Mouse (Mus musculus) frontal cortex, adult (tissue): Measurements from ENCODE around the gene Dennd1b.

ENCODE experiments used
- ATAC-seq: cut with Nextera tagmentation; 2 replicates; pipeline ENCODE4 v1.9.2; 2017; ENCODE audit warnings: mild to moderate bottlenecking, moderate library complexity, mixed read lengths; ENCODE audit not compliant: low TSS enrichment

The Dennd1b gene

DNA sequence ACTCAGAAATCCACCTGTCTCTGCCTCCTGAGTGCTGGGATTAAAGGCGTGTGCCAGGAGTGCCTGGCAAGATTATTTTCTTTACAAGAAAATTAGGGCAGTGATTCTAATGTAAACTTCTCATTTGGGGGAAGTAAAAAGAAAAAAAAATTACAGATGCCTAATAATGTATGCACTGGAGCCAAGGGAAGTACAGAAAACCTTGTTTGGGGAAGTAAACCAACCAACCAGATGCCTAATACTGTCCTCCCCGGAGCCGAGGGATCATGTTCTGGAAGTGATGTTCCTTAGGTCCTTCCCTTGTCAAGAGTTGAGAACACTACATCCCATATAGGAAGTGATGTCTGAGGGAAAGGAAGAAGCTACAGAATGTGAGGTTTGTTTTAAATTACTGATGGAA, 44.2 kb downstream of the Dennd1b start:
- ATAC-seq: no peak

DNA sequence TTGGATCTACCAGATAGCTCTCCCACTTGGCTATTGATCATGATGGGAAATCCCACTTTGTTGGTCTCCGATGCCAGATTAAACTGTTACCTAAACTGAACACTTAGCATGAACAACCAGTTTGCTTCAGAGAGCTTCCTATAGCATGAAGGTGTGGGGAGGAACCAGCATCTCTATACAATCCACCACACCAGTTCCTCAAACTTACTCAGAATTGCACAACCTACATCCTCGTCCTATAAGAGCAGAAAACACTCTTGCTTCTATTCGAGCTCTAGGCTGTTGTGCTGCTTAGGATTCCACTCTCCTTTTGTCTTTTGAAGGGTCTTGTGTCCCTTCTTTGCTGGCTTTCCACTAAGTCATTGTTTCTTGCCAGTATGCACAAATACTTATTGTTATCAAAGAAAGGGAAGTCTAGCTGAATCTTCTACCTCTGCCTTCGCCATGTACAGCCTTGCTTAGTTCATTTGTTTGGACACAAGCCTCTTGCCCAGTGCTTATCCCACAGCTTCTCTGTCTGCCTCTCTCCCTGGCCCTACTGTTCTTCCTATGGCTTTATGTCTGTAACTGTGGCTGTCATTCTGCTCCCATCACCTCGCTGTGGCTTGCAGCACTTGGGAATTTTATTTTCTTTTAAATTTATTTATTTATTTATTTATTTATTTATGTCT, 52.0 kb downstream of the Dennd1b start:
- no peak for ATAC-seq

DNA sequence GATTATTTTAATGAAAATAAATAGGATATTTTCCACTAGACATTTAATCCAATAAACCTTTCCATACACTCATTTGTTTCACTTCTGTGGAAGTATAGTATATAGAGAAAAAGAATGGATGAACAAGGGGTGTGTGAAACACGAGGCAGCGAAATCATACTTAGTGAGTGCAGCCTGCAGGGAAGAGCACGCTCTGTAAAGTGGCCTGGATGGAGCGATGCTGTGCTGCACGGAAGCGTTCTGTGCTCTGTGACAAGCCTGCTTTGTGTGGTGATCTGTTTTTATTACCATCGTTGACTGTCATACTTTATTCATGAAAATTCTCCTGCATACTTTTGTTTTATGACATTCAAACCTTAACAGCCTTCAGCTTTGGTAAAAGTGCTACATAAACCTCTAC, 58.1 kb downstream of the Dennd1b start:
- ATAC-seq: peak; percentile 69

DNA sequence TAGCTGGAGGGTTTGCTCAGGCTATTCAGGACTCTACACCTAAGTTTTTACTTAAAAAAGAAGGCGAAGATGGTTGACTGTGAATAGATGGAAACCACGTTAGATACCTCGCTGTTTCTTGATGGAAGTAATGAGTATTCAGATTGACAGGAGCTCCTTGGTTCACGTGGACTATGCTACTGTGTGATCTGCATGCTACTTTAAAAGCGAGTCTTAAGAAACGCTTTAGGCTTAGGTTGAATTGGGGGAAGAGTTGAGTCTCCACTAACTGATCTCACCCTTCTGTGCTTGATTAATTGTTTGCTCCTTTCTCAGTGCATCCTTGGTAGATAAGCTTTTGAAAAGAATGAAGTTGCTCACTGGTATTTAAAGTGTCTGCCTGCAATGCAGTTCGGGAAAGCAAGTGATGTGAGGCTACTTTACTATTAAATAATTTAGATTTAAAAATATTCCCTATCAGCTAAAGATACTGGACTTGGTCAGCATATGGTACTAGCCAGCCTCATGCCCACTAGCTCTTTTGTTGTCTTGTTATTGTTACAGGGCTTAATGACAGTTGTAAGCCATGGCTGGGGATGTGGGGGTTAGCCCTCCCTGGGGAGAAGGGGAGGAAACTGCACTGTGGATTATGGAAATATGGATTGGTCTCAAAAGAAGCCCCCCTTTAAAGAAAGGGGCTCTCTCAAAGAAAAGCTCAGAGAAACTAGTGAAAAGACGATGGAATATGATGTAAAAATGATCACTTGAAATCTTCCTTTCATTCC, 62.8 kb downstream of the Dennd1b start:
- no peak for ATAC-seq

DNA sequence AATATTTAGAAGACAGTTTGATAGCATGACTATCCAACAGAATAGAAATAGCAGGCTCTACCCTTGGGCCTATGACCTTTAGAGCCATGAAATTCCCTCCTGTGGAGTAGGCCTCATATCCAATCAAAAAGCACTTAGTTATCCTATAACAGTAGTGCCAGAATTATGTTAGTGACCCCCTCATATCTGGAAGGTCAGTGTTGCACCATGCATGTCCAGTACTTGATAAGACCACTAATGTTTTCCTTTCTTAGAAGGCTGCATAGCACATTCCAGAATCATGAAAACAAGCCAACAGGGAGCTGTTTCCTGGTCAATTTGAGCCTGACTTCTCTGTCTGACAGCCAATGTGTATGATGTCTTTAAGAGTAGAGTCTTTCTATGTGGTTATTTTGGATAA, 66.3 kb downstream of the Dennd1b start:
- no peak for ATAC-seq

DNA sequence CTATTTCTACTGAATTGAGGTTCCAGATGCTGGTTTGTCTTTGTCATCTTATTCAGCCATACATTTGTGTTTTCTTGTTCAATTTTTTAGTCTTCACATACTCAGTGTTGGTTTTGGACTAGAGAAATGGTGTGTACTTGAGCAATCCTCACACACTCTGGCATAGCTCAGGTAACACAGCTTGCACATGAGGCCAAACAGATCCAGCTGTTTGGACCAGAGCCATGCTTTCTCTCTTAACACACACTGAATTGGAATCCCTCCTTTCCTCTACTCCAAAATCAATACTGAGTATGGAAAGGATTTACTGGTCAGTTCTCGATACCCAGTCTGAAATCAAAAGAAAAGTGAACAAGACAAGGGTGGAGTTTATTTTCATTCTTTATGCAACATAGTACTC, 69.2 kb downstream of the Dennd1b start:
- ATAC-seq: no peak

DNA sequence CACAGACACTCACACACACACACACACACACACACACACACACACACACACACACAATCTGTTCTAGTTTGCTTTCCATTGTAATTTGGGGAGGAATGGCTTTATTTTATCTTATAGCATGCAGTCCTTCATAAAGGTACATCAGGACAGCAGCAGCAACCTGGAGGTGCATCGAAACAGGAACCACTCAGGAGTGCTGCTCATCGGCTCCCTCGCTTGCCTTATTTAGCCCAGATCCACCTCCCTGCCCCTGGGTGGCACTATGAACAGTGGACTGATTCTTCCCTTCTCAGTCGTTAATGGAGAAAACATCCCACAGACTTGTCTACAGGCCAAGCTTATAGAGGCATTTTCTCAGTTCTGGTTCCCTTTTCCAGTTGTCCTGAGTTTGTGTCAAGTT, 71.9 kb downstream of the Dennd1b start:
- no peak for ATAC-seq

DNA sequence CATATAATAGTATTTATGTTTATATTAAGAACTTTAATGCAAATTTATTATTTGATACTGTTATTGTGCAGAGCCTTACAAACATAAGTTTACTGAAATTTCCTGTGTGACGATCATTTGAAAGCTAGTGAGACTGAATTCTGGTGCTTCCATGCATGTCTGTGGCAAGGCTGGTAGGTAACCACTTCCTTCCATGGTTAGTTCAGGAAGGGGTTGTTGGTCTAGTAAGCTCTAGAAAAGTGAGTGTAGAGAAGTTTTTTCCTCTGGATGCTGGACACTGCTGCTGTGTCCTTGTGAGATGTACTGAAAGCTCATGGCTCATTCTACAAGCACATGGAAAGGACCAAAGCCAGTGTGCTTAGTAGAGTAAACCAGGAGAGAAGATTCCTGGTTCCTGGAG, 73.1 kb downstream of the Dennd1b start:
- ATAC-seq: no peak

DNA sequence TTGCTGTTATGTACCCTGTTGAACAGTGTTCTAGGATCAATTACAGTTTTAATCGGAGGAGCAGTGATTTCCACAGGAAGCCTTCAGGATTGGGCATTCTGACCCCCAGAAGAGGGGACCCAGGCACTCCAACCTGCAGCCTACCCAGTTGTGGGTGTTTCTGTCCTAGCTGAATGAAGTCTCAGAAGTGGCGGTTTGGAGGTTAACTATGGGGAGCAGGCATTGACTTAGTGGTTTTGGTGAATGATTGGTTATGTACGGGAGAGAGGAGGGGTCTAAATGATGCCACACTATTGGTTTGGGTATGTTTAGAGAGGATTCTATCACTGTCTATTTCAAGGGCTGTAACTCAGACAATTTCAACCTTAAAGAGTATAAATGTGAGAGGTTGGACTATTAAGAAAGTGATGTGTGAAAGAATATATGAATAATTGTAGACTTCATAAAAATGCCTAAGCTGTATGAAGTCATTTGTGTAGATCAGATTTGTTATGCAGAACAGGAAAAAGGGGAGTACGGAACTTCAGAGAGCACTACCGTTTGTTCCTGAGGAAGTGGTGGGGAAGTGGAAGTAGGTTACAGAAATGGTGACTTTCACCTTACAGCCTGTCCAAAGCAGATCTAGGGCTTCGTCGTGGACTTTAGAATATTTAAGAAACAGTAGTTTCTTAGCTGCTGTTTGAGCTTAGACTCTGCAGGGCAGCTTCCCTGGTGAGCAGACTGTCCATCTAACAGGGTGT, 73.7 kb downstream of the Dennd1b start:
- no peak for ATAC-seq

DNA sequence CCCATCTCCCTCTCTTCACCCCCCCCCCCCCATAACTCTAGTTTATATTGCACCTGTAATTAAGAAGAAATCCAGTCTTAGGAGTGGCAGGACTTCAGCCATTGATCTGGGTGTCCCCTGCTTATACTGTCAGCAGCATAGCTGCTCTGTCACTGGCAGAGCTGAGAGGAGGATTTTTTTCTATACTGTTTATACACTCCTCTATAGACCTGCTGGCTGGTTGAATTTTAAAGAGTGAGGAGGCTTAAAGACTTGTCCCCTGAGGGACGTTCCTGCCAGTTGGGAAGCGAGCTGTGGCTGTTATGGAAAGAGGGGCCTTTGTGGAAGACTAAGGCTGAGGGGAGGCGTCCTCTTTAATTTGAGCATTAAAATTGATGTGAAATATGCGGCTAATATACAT, 74.8 kb downstream of the Dennd1b start:
- no peak for ATAC-seq

DNA sequence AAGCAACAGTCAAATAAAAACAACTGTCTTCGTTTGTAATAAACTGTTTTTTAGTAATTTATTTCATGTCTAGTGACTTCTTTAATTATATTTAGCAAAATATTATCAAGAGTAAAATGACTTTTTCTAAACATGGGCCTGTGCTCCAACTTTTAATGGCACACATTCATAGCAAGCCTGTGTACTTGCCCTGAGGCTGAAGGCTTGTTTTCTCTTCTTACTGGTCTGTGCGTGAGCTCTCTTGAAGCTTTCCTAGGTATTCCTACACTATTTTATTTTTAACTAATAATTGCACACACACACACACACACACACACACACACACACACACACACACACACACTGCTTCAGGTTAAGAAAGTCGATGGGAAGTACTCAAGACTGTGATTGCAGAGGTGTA, 75.4 kb downstream of the Dennd1b start:
- no peak for ATAC-seq

DNA sequence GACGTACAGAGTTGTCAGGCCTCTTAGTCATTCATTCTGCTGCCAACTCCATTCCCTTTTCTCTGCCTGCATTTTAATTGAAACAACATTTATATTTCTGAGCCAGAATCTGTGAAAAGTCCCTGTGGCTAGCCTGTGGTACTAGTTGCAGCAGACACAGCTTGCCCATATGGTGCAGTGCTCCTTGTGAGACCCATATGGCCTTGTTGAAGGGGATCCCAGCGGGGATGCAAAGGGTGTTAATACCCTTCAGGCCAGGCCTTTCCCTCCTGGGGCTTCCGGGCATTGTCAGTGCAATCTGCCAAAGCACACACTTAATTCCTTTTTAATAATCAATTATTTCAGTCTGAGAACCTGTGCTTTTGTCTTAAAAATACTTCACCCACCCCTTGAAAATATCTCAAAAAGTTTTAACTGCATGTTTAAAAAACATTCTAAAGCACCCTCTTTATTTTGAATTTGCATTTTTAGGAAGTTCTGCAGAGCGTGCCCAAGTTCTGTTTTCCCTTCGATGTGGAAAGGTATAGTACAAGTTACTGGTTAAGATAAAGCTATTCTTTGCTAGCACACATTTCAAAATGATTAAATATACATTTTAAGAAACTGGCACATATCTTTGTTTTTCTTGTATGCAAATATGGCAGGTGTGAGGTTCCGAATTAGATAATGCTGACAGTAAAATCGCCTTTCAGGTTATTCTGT, 76.4 kb downstream of the Dennd1b start:
- ATAC-seq: no peak

DNA sequence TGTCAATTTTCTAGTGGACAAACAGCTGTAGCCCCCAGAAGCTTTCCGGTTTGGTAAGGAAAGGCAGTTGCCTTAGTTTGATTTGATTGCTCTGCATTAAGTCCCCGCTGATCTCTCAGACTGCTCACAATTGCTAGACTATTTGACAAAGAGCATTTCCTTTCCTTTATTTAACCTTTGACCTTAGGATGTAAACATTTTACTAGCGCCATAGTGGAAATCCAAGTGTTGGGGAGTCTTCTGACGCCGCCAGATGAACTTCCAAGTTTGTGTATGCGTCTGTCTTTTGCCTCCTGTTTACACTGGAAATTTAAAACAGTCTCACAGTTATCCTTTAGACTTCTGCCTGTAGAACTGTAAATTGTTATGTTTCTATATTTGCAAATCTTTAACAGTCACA, 85.8 kb downstream of the Dennd1b start:
- no peak for ATAC-seq

DNA sequence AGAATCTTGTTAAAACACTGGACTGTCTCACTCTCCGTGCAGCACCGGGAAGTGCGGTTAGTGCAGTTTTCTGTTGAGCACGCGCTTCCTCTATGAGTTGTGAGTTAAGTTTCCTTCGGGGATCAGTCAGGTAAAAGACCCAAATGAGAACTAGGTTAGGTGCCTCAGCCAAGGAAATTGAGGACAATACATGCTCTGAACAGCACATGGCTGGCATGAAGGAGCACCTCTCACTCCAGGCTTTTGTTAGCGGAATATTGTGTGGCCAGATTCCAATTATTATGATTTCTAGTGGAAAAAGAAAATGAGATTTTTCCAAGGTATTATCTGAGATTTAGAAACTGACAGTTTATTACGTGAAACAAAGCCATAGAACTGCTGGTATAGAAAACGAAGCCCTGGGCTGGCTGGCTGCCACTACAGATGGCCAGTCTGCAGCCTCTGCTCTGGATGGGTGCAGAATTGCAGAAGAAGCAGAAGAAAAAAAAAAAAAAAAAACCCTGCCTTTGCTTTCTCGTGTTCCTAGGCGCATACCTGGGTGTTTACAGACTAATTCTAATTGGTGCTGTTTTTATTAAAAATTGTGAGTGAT, 86.7 kb downstream of the Dennd1b start:
- peak; percentile 42 for ATAC-seq

DNA sequence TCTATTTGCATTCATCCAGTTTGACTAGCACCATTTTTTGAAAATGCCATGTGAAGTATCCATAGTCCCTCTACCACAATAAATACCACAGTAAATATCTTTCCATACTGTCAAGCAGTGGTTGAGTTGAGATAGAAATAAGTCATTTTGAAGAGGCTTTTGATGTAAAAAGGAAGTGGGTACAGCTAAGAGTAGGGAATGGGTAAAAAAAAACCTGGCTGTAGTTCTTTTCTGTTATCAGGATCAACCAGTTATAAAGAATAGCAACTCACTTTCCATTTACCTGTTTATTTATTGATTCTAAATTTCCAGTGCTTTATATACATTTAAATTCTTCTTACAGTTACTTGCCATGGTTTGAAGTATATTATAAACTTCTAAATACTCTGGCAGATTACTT, 89.8 kb downstream of the Dennd1b start:
- no peak for ATAC-seq

DNA sequence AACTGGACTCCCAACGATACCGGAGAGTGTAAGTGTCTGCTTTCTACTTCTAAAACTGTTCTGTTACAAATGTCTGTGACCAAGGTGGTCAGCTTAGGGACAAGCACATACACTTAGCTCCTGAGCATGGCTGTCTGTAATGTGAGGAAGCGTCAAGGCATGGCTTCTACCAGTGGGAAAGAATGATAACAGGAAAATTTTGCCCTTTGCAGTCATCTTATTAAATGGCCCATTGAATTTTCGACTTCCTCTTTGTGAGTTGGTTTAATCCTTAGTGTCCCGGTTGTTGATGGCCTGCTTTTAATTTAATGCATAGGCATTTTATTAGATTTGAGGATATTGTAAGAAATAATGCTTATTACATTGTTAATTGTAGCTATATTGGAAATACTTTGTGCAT, 97.1 kb downstream of the Dennd1b start:
- no peak for ATAC-seq

DNA sequence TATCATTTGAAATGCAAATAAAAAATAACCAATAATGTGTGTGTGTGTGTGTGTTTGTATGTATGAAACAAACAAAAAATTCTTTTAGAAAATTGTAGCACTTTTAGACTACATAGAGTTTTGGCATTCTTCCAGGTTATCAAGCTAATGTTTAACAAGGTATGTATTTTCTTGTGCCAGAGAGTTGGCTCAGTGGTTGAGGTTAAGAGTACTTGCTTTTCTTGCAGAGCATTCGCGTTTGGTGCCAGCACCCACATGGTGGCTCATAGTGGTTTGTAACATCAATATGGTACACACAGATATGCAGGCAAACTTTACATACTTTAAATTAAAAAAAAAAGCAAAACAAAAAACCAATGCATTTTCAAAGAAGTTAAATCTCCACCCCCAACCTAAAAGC, 101.5 kb downstream of the Dennd1b start:
- no peak for ATAC-seq

DNA sequence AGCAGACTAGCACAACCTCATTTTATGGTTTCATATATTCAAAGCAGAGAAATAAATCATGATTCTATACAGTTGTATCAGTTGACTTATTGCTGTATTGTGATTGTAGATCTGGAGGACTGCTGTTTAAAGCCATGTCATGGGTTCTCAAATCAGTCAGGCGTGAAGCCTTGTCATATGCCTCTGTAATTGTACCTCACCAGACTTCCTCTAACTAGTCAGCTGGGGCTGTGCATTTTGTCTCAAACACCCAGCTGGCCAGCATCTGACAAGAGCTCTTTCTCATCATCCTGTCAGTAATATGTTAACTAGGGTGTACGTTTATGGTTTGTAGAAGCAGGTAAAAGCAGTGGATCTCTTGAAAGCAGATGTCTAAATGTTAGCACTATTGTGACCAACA, 104.0 kb downstream of the Dennd1b start:
- no peak for ATAC-seq

DNA sequence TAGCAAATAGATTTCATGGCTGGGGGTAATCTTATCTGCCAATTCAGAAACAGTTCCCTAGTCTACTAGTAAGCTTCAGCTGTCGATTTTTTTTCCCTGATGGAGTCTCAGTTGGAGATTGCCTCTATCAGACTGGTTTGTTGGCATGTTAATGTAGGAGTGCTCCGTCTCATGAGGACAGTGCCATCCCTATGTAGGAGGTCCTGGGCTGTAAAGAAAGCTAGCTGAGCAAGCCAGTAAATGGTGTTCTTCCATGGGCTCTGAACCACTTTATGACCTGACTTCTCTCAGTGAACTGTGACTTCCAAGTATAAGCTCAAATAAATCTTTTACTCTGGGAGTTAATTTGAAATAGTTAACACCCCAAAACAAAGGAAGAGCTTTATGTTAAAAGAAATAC, 107.8 kb downstream of the Dennd1b start:
- ATAC-seq: no peak

DNA sequence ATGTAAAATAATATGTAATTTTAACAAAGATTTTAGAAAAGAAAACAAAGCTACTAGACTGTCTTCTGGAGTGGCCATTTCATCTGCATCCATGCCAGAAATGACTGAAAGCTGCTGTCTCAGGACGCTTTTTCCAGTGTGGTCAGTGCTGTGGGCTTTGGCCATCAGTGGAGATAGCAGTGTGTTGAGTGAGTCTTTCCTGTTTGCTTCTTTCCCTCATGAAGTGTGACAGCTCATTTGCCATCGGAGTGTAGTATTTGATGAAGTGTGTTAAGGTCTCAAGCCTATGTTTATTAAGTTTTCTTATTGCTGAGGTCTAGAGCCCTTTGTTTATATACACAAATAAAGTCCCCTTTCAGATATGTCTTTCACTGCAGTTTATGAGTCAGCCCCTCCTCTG, 112.4 kb downstream of the Dennd1b start:
- ATAC-seq: no peak

DNA sequence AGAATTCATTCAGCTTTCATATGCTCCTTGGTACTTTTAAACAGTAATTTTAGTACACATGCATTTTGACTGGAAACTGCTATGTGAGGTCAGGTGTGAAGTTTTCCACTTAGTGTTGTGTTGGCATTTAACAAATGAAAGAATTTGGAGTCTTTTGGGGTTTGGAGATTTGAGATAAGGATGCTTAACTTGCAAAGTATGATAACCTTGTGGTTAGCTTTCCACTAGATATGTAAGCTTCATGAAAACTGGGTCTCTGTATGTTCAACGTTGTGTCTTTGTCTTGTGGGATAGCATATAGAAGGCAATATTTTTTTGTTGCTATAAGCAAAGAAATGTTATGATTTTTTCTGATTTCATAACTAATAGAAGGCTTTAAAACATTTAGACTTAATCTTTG, 114.8 kb downstream of the Dennd1b start:
- ATAC-seq: no peak

DNA sequence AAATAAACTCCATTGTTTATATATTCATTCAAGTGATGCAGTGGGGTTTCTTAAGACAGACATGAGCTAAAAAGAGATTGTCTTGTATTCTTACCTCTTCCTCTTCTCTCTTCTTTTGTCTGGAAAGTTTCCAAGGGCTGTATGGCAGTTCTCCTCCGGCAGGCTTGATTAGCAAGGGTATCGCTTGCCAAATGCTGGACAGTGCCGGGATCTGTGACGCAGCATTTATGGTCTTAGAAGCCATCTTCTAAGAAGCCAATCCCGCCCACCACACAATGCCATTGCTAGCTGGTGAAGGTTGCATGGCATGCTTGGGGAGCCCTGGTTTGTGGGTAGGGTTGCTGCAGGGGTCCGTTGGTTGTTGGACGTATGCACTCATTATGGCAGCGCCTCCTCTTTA, 115.8 kb downstream of the Dennd1b start:
- ATAC-seq: no peak
